Mouse (Mus musculus) cerebellum, adult 18-20 months (tissue): ENCODE data around the gene Tdrd7.

ENCODE experiments used
- DNase-seq, 2 experiments: peaks; one replicate each; pipeline ENCODE4 v3.0.0; 2021

The Tdrd7 gene

DNA sequence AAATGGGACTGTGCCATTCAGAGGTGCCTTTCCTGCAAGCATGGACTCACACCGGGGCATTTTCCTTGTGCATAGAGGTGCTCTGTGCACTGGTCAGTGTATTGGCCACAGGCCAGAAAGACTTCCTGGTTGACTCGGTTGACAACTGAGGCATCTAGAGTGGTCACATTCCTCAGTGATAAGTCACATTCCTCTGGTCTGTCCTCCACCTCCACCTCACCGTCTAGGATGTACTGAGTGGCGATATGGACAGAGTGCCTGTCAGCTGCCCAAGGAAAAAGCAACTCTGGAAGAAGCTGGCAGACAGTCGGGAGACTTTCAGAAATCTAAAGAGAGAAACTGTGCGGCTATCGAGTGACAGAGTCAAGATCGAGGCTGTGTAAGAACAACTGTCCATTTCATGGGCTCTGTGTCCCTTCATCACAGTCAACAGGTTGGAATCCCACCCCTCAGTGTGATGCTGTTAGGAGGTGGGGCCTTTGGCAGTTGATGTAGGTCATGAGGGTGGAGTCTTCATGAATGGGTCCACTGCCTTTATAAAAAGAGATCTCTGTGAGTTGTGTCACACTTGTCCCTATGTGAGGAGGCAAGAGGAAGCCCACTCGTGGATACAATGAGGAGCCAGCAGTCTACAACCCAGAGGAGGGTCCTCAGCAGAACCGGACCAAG, at the start of gene Tdrd7:
Gene Tdrd7, plus strand, starts transcription at position 564 of the 669 bp plus-strand sequence.
- DNase-seq = no peak

DNA sequence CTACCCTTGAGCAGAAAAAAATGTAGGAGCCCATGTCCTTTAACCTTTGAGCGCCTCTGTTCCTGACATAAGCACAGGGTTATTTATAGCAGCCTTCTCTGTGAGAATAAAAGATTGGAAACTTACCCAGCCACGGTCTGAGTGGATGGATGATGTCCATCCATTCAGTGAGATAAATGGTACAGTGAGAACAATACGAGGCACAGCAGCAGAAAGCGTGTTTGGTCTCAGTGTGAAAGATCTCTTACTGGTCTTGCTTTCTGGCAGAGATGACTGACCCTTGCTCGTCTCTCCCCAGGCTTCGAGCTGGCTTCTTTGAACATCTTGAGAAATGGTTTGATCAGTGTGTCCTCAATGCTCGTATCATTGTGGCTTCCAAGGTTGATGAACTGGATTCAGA, 48.0 kb upstream of the Tdrd7 start:
- DNase-seq = no peak

DNA sequence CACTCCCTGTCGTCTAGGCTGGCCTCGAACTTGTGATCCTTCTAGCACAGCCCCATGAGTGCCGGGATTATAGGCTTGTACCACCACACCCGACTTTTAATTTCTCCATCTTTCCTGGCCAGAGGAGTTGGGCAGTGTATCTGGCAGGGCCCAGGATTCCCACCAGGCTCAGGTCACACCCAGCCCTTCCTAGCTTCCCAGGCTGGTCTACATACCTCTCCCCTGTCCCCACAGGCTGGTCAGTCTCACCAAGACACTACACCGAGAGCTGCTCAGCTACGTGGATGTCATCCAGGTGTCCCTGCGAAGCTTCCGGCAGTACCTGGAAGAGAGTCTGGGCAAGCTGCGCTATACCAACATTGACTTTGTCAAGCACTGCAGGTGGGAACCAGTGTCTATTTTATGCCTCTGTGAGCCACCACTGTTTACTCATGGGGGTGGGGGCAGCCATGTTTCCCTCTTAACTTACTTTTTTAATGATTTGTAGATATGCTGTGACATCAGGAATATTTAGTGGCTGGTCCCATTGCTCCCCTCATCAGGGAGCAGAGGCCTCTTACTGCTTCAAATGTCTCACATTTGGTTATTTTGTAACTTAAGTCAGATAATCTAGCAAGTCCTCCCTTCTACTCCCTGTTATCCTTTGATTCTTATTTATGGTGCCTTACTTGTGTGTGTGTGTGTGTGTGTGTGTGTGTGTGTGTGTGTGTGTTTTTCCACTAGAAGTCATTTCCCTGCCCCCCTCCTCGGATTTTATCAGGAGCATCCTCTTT, 43.3 kb upstream of the Tdrd7 start:
- DNase-seq = no peak

DNA sequence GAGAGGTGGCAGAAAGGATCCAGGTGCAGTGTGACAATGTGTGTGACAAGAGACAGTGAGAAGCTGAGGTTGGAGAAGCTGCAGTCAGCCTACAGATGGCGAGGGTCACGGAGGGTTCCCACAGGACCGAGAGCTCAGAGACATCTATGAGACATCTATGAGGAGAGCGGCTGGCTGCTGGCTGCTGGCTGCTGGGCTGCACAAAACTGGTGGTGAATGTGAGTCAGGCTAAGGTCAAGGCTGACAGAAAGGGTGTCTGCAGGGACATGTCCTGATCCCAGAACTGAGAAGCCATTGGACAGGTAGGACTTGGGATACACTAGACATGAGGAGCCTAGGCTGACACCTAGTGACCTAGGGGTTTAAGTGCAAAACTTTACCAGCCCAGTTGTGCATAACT, 41.1 kb upstream of the Tdrd7 start:
- DNase-seq = no peak

DNA sequence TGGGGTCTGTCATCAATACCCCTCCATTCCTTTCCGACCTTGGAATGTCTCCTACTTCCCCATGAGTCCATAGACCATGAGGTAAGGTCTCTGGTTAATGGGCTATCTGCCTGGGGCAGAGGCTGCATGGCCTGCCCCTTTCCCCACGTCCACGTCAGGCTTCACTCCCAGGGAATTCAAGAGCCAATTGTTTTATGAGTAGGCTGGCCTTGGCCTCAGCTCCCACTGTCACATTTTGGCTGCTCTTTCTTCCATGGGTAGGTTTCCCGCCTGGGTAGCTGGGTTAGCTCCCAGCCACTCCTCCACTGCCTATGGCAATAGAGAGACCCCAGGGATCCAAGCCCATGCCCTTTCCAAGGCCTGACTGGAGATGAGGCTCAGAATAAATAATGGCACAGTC, 36.6 kb upstream of the Tdrd7 start:
- no peak for DNase-seq

DNA sequence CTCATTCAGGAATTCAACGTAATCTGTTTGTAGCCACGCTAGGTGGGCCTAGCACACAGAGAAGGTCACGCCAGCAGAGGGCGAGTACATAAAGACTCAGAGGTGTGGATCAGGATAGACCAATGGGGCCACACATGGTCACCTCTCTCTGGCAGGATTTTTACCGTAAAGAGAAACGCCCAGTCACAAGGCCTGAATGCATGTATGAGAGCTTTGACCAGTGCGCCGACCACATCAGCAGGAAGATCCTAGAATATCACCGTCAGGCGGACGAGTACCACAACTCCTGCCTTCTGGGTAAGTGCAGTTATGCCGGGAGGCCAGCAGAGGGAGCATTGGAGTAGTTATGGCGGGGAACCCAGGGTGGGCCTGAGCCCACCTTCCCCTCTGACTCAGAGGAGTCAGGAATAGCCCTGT, 23.5 kb upstream of the Tdrd7 start:
- DNase-seq = peak; percentile 18 to 36

DNA sequence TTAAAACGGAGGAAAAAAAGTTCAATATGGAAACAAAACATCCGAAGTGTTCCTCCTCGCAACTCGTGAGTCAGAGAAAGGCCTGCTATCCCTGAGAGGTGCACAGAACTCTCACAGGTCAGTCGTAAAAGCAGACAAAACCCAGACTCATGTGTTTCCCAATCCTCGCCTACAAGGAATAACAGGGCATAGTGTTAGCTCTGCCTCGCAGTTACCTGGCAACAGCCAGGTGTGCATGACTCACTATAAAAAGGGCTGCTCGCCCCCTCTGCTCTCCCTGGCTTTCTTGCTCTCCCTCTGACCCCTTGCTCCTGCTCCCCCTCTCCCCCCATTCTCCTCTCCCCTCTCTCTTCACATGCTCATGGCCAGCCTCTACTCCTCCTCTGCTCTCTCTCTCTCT, 17.4 kb upstream of the Tdrd7 start:
- no peak for DNase-seq

DNA sequence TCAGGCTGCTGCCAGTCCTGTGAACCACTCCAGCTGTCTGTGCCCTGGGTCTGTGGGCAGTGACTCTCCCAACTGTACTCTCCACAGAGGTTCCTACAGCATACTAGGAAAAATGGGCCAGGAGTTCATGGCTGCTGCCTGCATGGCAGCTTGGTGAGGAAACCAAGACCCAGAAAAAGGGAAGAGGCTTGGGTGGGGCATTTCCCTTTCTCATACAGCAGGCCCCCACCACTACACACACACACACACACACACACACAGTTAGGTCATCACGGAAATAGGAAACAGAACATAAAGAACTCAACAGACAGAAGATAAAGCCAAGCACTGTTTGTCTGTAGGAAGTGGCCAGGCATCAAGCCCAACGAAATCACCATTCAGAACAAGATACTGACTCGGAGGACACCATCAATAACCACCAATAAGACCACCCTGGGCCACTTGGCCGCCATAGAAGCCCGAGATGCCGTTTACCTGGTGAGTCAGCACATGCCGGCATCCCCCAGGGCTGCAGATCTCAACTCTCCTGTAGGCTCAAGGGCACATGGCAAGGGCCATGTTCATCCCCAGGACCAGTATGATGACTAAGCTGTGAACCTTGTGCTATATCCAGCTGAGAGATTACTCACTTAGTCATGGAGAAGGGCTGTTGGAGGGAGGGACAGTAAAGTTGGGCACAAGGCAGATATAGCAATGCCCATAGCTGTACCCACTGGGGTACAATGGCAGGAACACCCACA, 15.9 kb upstream of the Tdrd7 start:
- no peak for DNase-seq

DNA sequence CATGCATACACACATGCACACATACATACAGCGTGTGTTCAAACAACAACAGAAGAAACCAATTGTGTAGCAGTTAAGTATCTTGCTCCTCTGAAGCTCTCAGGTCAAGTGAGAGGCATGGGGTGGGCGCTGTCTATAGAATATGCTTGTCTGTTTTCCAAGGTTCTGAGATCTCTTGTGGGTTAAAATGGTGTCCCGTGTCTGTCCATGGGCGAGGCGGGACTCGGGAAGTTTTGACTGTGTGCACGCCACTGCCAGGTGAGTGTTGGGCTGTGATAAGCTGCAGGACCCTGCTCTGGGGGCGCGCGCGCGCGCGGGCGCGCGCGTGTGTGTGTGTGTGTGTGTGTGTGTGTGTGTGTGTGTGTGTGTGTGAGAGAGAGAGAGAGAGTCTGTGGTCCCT, 13.3 kb upstream of the Tdrd7 start:
- no peak for DNase-seq

DNA sequence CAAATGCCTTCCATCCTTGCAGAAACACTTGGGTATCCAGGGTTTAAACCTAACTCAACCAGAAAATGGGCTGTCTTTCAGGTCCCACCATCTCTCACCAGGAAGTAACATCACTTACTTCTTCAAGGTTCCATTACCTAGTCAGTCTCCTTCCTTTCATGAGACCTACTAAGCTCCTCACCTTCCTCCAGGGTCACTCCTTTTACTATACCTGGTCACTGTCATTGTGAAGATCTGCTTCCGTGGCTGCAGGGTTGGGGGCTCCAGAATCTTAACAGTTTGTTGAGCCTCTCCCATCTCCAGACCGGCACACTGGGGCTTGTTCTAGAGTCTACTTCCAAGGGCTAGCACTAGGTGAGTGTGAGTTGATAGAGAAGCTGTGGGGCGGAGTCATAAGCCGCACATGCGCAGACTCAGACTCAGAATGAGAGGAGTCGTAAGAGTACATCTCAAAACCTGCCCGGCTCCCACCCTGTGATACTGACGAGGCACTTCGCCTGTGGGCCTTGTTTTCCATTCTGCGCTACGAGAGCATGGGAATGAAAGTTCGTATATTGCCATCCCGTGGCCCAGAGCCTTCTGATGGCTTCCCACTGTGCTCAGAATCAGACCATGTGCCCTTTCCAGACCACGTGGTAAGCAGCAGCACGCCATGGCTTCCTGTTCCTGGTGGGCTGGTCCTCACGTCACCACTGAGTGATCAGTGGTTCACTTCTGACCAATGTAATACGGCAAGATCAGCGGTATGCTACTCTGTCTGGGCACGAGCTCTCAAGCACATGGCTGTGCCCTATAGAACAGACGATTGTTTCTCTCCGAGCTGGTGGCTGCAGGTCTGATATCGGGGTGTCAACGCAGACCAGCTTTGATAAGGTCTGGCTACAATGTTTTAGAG, 11.9 kb upstream of the Tdrd7 start:
- DNase-seq = no peak

DNA sequence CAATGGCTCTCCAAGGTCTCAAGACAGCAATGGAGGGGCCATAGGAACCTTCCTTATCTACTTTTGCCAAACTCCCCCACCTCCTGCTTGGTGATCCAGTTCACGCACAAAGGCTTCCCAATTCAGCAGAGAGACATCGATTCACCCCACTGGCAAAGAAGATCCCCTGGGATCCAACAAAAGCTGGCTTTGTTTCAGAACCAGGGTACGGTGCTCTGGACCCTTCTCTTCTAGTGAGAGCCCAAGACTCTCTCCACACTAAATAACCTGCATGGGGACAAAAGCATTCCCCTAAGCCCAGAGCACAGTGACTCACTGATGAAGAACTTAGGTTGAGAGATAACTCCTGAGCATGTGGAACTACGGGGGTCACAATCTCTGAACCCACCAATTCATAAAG, 9.9 kb upstream of the Tdrd7 start:
- no peak for DNase-seq

DNA sequence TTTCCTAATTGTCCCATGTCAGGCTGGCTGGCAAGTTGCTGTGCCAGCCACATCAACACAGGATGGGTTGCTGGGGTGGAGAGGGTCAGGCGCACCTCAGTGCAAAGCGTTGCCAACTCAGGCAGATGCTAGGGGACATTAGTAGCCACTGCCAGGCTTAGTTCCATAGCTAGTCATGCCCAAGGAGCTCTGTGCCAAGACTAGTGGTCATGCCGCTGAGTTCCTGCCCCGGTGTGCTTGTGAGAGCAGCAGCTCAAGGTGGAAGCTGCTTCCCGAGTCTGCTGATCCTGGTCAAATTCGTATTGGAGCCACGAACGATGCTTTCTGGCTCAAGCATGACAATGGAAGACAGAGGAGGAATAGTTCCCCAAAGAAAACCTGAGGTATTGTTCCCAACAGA, 9.0 kb upstream of the Tdrd7 start:
- no peak for DNase-seq

DNA sequence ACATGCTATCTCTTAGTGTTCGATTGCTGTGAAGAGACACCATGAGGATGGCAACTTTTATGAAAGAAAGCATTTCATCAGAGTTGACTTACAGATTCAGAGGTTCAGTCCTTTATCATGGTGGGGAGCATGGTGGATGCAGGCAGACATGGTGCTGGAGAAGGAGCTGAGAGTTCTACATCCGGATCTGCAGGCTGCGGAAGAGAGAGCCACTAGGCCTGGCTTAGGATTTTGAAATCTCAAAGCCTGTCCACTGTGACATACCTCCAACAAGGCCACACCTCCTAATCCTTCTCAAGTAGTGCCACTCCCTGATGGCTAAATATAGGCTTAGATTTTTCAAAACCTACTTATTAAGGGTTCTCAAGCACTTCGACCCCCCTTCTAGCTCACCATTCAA, 8.4 kb upstream of the Tdrd7 start:
- no peak for DNase-seq

DNA sequence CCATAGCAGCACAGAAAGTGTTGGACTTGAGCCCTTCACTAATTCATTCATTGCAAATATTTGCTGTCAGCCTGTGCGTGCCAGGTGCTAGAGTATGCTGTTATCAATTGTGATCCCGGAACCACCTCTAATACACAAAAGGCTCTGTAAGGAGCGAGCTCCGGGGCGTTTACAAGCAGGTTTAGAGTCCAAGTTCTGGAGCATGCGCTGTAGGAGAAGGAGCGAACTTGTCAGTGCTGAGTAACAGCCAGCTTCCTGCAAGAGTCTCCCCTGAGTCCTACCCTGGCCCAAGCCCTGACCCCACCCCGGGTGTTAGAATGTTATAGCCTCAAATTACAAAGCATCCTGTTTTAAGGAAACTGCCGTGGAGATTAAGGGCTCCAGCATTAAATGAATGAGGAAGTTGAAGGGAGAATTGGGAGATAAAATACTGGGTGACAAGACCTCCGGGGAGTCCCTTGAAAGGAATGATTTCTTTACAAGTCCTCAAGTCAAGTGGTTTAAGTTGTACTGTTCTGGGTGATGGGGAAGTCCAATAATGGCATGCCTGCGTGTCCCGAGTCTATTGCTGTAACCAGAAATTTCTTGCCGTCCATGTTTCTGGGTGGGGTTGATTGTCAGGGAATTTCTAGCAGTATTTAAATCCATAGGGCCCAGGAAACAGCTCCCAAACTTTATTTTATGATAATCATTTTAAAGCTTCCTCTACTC, 758 bp downstream of the Tdrd7 start:
- DNase-seq = no peak

DNA sequence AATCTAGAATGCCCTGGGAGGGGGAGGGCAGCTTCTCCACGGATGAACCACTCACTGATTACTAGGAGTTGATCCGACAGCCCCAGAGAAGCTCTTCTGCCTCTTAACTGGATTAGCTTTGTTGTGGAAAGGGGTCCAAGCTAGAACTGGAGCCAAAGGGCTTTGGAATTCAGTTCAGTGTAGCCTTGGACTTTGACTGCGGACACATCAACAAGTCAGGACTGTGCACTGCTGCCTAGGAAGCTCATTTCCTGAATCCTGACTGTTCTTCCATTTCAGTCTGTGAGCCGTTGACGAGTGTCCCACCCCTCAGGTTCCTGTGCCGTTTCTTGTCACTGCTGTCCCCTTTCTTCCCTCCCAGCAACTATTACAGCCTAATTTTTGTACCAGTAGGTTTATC, 1.6 kb downstream of the Tdrd7 start:
- DNase-seq = no peak

DNA sequence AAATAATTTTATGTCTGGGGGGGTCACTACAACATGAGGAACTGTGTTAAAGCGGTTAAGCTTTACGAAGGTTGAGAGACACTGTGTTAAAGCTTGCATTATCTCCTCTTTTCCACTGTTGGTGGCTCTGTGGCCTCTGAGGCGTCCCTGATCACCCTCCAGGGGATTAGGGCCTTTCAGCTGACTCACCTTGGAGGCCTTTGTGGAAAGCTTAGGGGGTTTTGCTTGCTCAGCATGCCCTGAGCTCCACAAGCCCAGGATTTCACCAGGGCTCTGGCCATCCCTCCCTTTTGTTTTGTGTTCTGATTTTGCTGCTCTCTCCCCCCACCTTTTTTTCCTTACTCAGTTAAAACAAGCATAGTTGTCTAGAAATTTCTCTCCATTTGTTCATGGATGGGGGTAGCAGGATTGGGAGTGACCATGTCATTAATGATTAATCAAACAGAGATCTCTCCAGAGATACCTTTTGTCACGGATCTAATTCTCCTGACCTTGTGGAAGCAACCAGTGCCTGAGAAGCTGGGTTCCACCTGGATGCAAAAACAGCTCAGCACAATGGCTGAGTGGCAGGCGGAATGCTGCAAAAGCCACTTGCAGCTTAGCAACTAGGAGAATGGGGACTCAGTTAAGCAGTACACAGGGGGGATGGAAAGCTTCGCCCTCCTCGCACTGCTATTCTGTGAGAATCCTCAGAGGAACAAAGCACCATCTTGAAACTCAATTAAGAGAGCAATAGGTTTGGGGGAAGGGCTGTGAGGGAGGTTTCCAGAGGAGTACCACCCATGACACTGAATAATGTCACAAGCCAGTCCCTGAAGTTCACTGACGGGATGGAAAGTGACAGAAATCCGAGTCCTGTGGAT, 2.6 kb downstream of the Tdrd7 start:
- no peak for DNase-seq

DNA sequence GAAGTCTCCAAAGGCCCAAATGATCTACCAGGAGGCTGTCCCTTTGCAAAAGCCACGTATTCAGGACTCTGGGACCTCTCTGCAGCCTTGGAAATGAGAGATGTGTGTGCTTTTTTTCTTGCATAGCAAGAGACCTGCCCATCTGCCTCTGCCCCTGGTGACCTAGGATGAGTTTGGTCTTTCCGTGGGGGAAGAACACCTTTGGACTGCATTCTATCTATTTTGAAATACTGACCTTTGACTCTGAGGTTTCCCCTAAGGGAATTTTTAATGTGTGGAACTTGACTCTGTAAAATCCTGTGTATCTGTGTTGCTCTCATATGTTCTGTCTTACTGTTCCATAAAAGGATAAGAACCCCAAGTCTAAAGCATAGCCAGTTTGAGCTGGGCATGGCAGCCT, 3.9 kb downstream of the Tdrd7 start:
- DNase-seq = no peak

DNA sequence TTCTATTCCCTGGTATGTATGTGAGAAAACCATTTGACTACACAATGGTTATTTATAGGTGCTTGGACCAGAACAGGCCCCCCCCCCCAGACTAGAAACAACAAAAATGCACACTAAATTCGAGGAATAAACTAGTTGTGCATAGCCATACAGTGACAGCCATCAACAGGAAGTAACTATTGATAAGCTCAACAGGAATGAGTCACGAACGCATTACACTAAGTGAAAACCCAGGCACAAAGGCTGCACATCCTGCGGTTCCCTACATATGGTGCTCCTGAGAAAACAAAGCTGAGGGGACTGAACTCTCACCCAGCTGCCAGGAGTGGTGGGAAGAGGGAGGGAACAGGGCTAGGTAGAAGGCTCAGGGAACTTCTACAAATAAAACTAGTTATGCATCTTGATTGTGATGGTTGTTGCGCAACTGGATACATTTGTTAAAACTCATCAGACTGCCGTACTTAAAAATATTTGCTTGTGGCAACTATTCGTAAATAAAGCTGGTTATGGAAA, 5.0 kb downstream of the Tdrd7 start:
- no peak for DNase-seq

DNA sequence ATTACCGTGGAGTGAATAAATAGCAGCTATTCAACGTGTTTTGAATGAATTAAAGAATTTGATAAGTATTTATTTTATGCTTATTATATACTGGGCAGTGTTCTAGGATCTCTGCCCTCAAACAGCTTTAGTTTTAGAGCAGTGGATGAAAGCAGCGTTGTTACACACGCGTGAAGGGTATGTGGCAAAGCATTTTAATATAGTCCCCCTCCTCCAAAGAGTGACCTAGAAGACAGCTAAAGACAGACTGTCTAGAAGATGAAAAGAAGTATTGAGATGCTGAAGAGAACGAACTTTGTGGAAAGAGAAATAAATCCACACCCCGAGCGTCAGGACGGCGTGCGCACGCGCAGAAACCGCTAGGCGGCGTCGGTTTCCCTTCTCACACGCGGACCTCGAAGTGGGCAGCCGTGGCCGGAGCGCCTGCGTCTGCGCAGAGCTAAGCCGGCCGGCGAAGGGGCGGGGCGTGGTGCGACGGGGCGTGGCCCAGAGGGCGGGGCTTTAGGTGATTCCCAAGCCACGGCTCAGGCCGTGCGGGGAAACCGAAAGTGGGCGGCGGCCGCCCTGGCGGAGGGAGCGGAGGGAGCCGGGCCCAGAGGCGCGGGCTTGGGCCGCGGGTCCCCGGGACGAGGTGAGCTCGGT, 6.8 kb downstream of the Tdrd7 start:
- DNase-seq = peak; percentile 98 to 100

DNA sequence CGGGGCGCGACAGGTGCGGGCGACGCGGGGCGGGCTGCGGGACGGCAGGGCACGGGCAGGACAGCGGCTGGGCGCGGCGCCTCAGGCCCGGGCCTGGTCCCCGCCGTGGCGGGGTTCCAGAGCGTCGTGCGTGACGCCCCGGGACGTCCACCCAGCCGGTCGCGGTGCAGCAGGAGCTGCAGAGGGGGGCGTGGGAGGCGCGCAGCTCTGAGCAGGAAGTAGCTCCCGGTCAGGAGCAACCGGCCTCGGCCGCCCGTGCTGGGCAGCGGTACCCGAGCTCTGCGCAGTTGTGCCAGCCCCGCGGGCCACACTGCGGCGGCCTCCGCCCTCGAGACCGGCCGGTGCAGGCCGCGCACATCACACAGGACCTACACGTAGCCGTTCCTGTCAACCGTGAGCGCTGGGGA, 7.3 kb downstream of the Tdrd7 start:
- peak in 1 of 2 experiments; percentile 60 for DNase-seq

DNA sequence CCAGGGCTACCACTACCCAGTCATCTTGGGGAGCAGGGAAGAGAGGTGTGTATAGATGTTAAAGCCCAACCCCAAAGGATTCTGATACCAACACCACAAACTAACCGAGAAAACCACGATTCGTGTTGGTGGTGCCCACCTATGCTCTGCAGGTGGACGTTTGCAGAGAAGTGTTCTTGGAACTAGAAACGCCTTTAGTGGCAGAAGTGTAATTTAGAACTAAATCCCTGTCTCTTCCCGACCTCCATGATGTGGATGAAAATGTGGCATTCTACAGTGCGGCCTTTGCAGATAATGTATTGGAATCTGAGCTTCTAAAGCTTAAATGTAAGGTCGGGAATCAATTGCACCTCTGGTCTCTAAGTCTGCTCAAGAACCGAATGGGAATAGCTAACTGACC, 7.8 kb downstream of the Tdrd7 start:
- no peak for DNase-seq
